Mouse (Mus musculus): ENCODE measurements around the gene Suv39h1.

GRCm38 (mm10) chrX:8069166-8069565 is 5.4 kb downstream of the Suv39h1 start:
- no peak for TF ChIP-seq ZNF384 (IDR thresholded peaks at IDR 0.05; ENCODE audit: low read depth, low read length)
- TF ChIP-seq CHD2 (IDR thresholded peaks at IDR 0.05; ENCODE audit: low read depth, low read length): no peak
- TF ChIP-seq HCFC1 (IDR thresholded peaks at IDR 0.05; ENCODE audit: borderline replicate concordance, insufficient read depth, low read length): no peak
- TF ChIP-seq MAFK (IDR thresholded peaks at IDR 0.05; ENCODE audit: insufficient read depth, low read depth, low read length): no peak
